ENCODE assay signal across 8 mouse cellular contexts in genomic region chr2:140395179-140395578, GRCm38 (mm10). TPM values are rescaled to one million over a fixed set of nuclear protein-coding genes. Genes with fewer than 3 reads are reported as not detected.
DNase-seq lines count a peak whose midpoint lies in the region; ATAC-seq and TF ChIP-seq lines count a peak whose summit lies in the region.

Gene Macrod2, plus strand, starts transcription at chr2:140395309.

- H3K27ac ChIP-seq in left cerebral cortex, adult 2 months = peak within 1 kb of the TSS; percentile 88

- ATAC-seq in megakaryocyte, adult 5-6 weeks (ENCODE audit: poor library complexity, severe bottlenecking) = peak; percentile 94

- intact Hi-C loops in left cerebral cortex, adult 2 months (cut with DNase I) = loop anchor here (1.0 to 10.0 kb wide), 2 partner anchors 102 to 330 kb away; partner anchors contain the start of gene Tasp1

- H3K4me3 ChIP-seq in left cerebral cortex, adult 2 months = peak within 1 kb of the TSS; percentile 75

- peak; percentile 97 to 98 for DNase-seq in adrenal gland, adult 18-20 months (ENCODE audit: low spot score in 2 of 2)
- peak; percentile 98 for DNase-seq in embryo, embryonic 10.5 days (ENCODE audit: low spot score)
- peak; percentile 98 for DNase-seq in gastrocnemius, postnatal 10 days
- DNase-seq in hindlimb bud, embryonic 11.5 days (ENCODE audit: extremely low spot score, low read depth, low spot score) = peak; percentile 77
- peak; percentile 98 to 99 for DNase-seq in left cerebral cortex, adult 2 months (ENCODE audit: extremely low spot score in 1 of 2, low spot score in 2 of 2)
- DNase-seq in right cerebral cortex, adult 18-20 months = peak; percentile 99
- DNase-seq in urinary bladder, adult 2 months (ENCODE audit: low spot score) = peak; percentile 97

- TF ChIP-seq CTCF in left cerebral cortex, adult 2 months (IDR thresholded peaks at IDR 0.05) = no peak; the same call in 1 of the 2 replicates

RNA-seq across cellular contexts. Expression of gene Macrod2, which starts in this region (rescaled TPM):
- total RNA-seq in adrenal gland, adult 18-20 months (2021) = 1 to 10 TPM; 8.4 to 8.6 TPM
- total RNA-seq in gastrocnemius, postnatal 10 days (2021) = 10 to 100 TPM; 16.6 to 17.4 TPM
- 10 to 100 TPM; 53.5 to 56.4 TPM for total RNA-seq in left cerebral cortex, adult 2 months (2021)
- total RNA-seq in megakaryocyte, adult 5-6 weeks (2015) = 0.31 and 2.4 TPM in 2 replicates
- 1.7 and 2.7 TPM in 2 replicates for total RNA-seq in megakaryocyte, adult 5-6 weeks (2017)
- 3.5 and 4.4 TPM in 2 replicates for polyA plus RNA-seq in urinary bladder, adult 2 months (2012; rRNA removed)

Comparison
In these comparisons a context has a peak if more than half of its experiments do, and no peak if none do; other contexts are left out.
1. Peak in every context shown above with its lines: DNase-seq, ATAC-seq, H3K4me3 ChIP-seq and H3K27ac ChIP-seq.